Mouse (Mus musculus) ES-Bruce4 (cell line): ENCODE measurements around the gene Serpine2. TPM values are rescaled to one million over a fixed set of nuclear protein-coding genes. Genes with fewer than 3 reads are reported as not detected.

ENCODE experiments used
- H3K27ac ChIP-seq: 2 replicates; pipeline ENCODE4 v1.5.1; 2012; ENCODE audit warnings: low read length, inconsistent platforms; ENCODE audit not compliant: insufficient read depth
- H3K27me3 ChIP-seq: 2 replicates; pipeline ENCODE4 v1.6.1; 2012; ENCODE audit warnings: mild to moderate bottlenecking, low read length, inconsistent platforms; ENCODE audit not compliant: control insufficient read depth, poor library complexity, insufficient read depth, severe bottlenecking
- H3K36me3 ChIP-seq: 2 replicates; pipeline ENCODE4 v1.6.1; 2012; ENCODE audit warnings: inconsistent platforms, mild to moderate bottlenecking, low read length, moderate library complexity; ENCODE audit not compliant: control insufficient read depth, poor library complexity, insufficient read depth, severe bottlenecking
- H3K4me1 ChIP-seq: one replicate; pipeline ENCODE4 v1.8.1; 2011; ENCODE audit warnings: low read length; ENCODE audit not compliant: control insufficient read depth, insufficient read depth
- H3K4me3 ChIP-seq: 2 replicates; pipeline ENCODE4 v1.5.1; 2011; ENCODE audit warnings: low read depth, mild to moderate bottlenecking, low read length
- H3K9ac ChIP-seq: 2 replicates; pipeline ENCODE4 v1.6.1; 2012; ENCODE audit warnings: low read depth, mild to moderate bottlenecking, inconsistent platforms; ENCODE audit not compliant: poor library complexity, severe bottlenecking
- H3K9me3 ChIP-seq: replicated peaks from 2 replicates; pipeline ENCODE4 v1.6.1; 2012; ENCODE audit warnings: mild to moderate bottlenecking, low read length, inconsistent platforms; ENCODE audit not compliant: control insufficient read depth, poor library complexity, insufficient read depth, severe bottlenecking
- CTCF ChIP-seq: IDR thresholded peaks from one replicate; pipeline ENCODE4 v1.8.1; 2011; ENCODE audit warnings: low read depth, low read length
- EP300 ChIP-seq: IDR thresholded peaks from 2 replicates; pipeline ENCODE4 v1.6.1; 2011; ENCODE audit warnings: low read depth, low read length; ENCODE audit not compliant: insufficient read depth
- POLR2A ChIP-seq: IDR thresholded peaks from one replicate; pipeline ENCODE4 v1.8.1; 2011; ENCODE audit warnings: low read length; ENCODE audit not compliant: insufficient read depth
- polyA plus RNA-seq: library from polyadenylated mRNA; stranded (reverse); fragments of >200 nt; gene quantifications from 2 replicates; pipeline ENCODE4 v1.2.4, GENCODE M21; 2011; ENCODE audit warnings: low read depth; ENCODE audit not compliant: missing spikeins, insufficient read depth, insufficient read length

Serpine2 gene
- 71.0 and 71.9 TPM in 2 replicates for polyA plus RNA-seq

- Histone ChIP-seq H3K4me3 (no peak within 1 kb of the TSS), H3K4me1 (no peaks in the 10 kb centered on the region), H3K9me3 (no peaks in the 10 kb centered on the region), H3K9ac (no peak within 1 kb of the TSS), H3K36me3 (no peaks in the 10 kb centered on the region), H3K27ac (no peak within 1 kb of the TSS), H3K27me3 (peaks cover 17% of the 10 kb centered on the region)
- TF ChIP-seq EP300 (no peak), POLR2A (no peak), CTCF (no peak)
Observed at GRCm38 (mm10) chr1:79861130-79861942, at the start of gene Serpine2. Gene Serpine2, minus strand, starts transcription at chr1:79861180.

- no peaks in the 10 kb centered on the region for H3K27me3 ChIP-seq
- no peaks in the 10 kb centered on the region for H3K36me3 ChIP-seq
- H3K27ac ChIP-seq = no peak overlapping the region
- no peaks in the 10 kb centered on the region for H3K4me1 ChIP-seq
- H3K9ac ChIP-seq = no peak overlapping the region
- TF ChIP-seq CTCF (no peak), POLR2A (no peak), EP300 (no peak)
- H3K4me3 ChIP-seq = no peak overlapping the region
- no peaks in the 10 kb centered on the region for H3K9me3 ChIP-seq
Observed at GRCm38 (mm10) chr1:79907811-79908210, 46.8 kb upstream of the Serpine2 start.

GRCm38 (mm10) chr1:79905241-79905640 is 44.3 kb upstream of the Serpine2 start:
- no peaks in the 10 kb centered on the region for H3K9me3 ChIP-seq
- no peak overlapping the region for H3K4me3 ChIP-seq
- no peak overlapping the region for H3K27ac ChIP-seq
- no peak for TF ChIP-seq EP300
- TF ChIP-seq POLR2A = no peak
- no peak for TF ChIP-seq CTCF
- no peaks in the 10 kb centered on the region for H3K36me3 ChIP-seq
- no peaks in the 10 kb centered on the region for H3K27me3 ChIP-seq
- H3K4me1 ChIP-seq = no peaks in the 10 kb centered on the region
- no peak overlapping the region for H3K9ac ChIP-seq

- H3K4me1 ChIP-seq = no peaks in the 10 kb centered on the region
- TF ChIP-seq EP300 = no peak
- no peak for TF ChIP-seq POLR2A
- no peak for TF ChIP-seq CTCF
- no peak overlapping the region for H3K9ac ChIP-seq
- H3K4me3 ChIP-seq = no peak overlapping the region
- no peak overlapping the region for H3K27ac ChIP-seq
- no peaks in the 10 kb centered on the region for H3K27me3 ChIP-seq
- H3K36me3 ChIP-seq = no peaks in the 10 kb centered on the region
- H3K9me3 ChIP-seq = no peaks in the 10 kb centered on the region
Observed at GRCm38 (mm10) chr1:79902901-79903300, 41.9 kb upstream of the Serpine2 start.

- Histone ChIP-seq H3K4me1 (no peaks in the 10 kb centered on the region), H3K27ac (no peak overlapping the region), H3K9me3 (no peaks in the 10 kb centered on the region), H3K4me3 (no peak overlapping the region), H3K36me3 (no peaks in the 10 kb centered on the region), H3K27me3 (no peaks in the 10 kb centered on the region), H3K9ac (no peak overlapping the region)
- TF ChIP-seq CTCF (no peak), EP300 (no peak), POLR2A (no peak)
Observed at GRCm38 (mm10) chr1:79882648-79883047, 21.7 kb upstream of the Serpine2 start.

- no peak for TF ChIP-seq EP300
- no peak for TF ChIP-seq CTCF
- no peak for TF ChIP-seq POLR2A
- H3K9me3 ChIP-seq = no peaks in the 10 kb centered on the region
- no peak overlapping the region for H3K9ac ChIP-seq
- no peak overlapping the region for H3K27ac ChIP-seq
- H3K4me1 ChIP-seq = no peaks in the 10 kb centered on the region
- no peaks in the 10 kb centered on the region for H3K36me3 ChIP-seq
- H3K4me3 ChIP-seq = no peak overlapping the region
- no peaks in the 10 kb centered on the region for H3K27me3 ChIP-seq
Observed at GRCm38 (mm10) chr1:79874741-79875140, 13.8 kb upstream of the Serpine2 start.
